Mouse (Mus musculus) stomach, embryonic 14.5 days (tissue): ENCODE data around the gene Ralbp1. TPM values are rescaled to one million over a fixed set of nuclear protein-coding genes. Genes with fewer than 3 reads are reported as not detected.

Experiments used
- ATAC-seq: fragments of 200-750 bp; cut with Nextera tagmentation; 2 replicates; pipeline ENCODE4 v1.8.0; 2017; ENCODE audit warnings: low read depth, moderate TSS enrichment; ENCODE audit not compliant: insufficient number of reproducible peaks, insufficient read depth, low FRiP score
- H3K27ac ChIP-seq: fragments of 300-500 bp; sonication (generic); 2 replicates; pipeline ENCODE4 v1.5.1; 2014; ENCODE audit warnings: mild to moderate bottlenecking, low read length, moderate library complexity, mixed read lengths
- H3K27me3 ChIP-seq: fragments of 300-500 bp; sonication (generic); 2 replicates; pipeline ENCODE4 v1.6.1; 2014; ENCODE audit warnings: low read length, control low read depth, mixed read lengths; ENCODE audit not compliant: control insufficient read depth, insufficient read depth
- H3K36me3 ChIP-seq: fragments of 300-500 bp; sonication (generic); 2 replicates; pipeline ENCODE4 v1.6.1; 2014; ENCODE audit warnings: mild to moderate bottlenecking, control low read depth, low read length, moderate library complexity, mixed read lengths; ENCODE audit not compliant: control insufficient read depth, insufficient read depth
- H3K4me1 ChIP-seq: fragments of 300-500 bp; sonication (generic); 2 replicates; pipeline ENCODE4 v1.6.1; 2014; ENCODE audit warnings: low read length, control low read depth, mixed read lengths; ENCODE audit not compliant: control insufficient read depth, insufficient read depth
- H3K4me2 ChIP-seq: fragments of 300-500 bp; sonication (generic); replicated peaks from 2 replicates; pipeline ENCODE4 v1.6.1; 2014; ENCODE audit warnings: low read depth, low read length, control low read depth
- H3K4me3 ChIP-seq: fragments of 300-500 bp; sonication (generic); 2 replicates; pipeline ENCODE4 v1.5.1; 2014; ENCODE audit warnings: low read depth, low read length, control low read depth
- H3K9ac ChIP-seq: fragments of 300-500 bp; sonication (generic); replicated peaks from 2 replicates; pipeline ENCODE4 v1.6.1; 2014; ENCODE audit warnings: low read depth, mild to moderate bottlenecking, control low read depth, low read length, moderate library complexity, mixed read lengths
- H3K9me3 ChIP-seq: fragments of 300-500 bp; sonication (generic); 2 replicates; pipeline ENCODE4 v1.6.1; 2016; ENCODE audit warnings: low read depth, low read length, control low read depth; ENCODE audit not compliant: control insufficient read depth
- WGBS: fragments of 180-500 bp; shearing (Covaris S2); extraction: QIAGEN DNeasy Blood & Tissue Kit; methylation state at CpG from one replicate; pipeline ENCODE4 v1.1.7; 2014; 5-methylcytosine and 5-hydroxymethylcytosine counted together
- polyA plus RNA-seq: library from polyadenylated mRNA; unstranded; fragments of >200 nt; fragmentation: Nextera tagmentation; extraction: Ambion mirVana; gene quantifications from 2 replicates; pipeline ENCODE4 v1.2.1, GENCODE M21; 2014

Gene Ralbp1
- polyA plus RNA-seq, 1 experiment from 2014 or later: 97.3 TPM

DNA sequence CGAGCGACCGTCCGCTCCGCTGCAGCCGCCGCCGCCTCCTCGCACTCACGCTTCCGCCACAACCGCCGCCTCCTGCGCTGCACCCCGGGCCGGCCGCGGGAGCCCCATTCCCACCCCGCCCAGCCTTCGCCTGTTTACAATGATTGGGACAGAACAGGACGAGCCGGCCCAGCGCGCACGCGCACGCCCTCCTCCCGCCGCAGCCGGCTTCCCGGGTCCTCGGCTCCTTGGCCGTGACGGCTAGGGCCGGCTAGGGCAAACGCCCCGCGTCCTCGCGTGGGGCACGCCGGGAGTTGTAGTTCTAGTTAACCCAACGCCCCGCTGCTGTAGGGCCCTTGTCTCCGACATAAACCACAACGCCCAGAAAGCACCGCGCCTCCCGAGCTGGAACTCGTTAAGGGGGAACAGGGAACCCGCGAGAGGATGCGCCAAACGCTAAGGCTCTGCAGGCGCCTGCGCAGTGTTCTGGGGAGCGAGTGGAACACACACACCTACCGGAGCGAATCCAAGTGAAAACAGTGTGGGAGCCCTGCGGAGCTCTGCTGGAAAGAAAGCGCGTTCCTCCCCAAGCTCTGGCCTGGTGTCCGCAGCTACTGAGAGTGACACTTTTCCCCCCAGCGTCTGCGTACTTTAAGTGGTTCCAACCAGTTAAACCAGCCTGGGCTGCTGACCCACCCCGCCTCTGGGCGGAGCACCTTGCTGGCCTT, 754 bp downstream of the Ralbp1 start:
- Histone ChIP-seq H3K27me3 (no peaks in the 10 kb centered on the region), H3K9me3 (no peaks in the 10 kb centered on the region), H3K4me2 (peak overlapping the region; percentile 91), H3K4me1 (peaks cover 12% of the 10 kb centered on the region; the same call in 1 of the 2 replicates), H3K36me3 (no peaks in the 10 kb centered on the region), H3K27ac (peak overlapping the region; percentile 99), H3K9ac (peak overlapping the region; percentile 79), H3K4me3 (peak overlapping the region; percentile 89)
- WGBS: 0% methylated on average over 62 of the region's 67 CpGs
- peak; percentile 99 for ATAC-seq

DNA sequence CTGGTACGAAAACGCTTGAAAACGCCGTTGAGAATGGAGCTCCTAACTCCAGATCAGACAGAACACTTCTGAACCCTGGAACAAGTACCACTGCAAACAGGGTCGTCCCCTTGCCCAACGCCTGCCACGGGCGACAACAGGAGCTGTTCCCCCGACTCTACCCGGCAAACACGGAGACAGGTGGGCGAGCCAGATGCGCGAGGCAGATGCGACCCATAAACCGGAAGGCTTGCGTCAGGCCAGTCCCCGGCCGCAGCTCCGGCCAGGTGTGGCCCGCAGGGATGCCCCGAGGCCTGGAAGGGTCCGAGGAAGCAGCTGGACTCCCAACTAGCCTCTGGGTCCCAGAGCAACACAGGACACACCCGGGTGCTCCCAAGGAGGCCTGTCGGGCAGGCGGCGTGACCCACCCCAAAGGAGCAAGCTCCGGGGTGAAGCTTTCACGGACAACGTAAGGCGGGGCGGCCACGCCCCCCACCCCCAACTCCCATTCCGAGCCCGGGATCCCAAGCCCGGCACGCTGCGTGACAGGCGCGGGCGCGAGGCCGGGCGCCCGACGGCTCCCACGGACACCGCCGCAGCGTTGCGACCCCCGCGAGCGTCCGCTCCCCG, 1.4 kb downstream of the Ralbp1 start:
- Histone ChIP-seq H3K4me3 (peak overlapping the region; percentile 89), H3K27ac (peak overlapping the region; percentile 99), H3K4me2 (peak overlapping the region; percentile 91), H3K4me1 (peaks cover 12% of the 10 kb centered on the region; the same call in 1 of the 2 replicates), H3K9ac (peak overlapping the region; percentile 79), H3K36me3 (no peaks in the 10 kb centered on the region), H3K9me3 (no peaks in the 10 kb centered on the region), H3K27me3 (no peaks in the 10 kb centered on the region)
- under 1% methylated on average over 47 of the region's 56 CpGs for WGBS
- ATAC-seq: peak; percentile 18; the same call in 1 of the 2 replicates

GRCm38 (mm10) chr17:65877026-65877425, 8.6 kb downstream of the Ralbp1 start:
- 66% methylated on average over 6 of the region's 6 CpGs for WGBS
- no peak for ATAC-seq

GRCm38 (mm10) chr17:65873834-65874233, 11.8 kb downstream of the Ralbp1 start:
- H3K36me3 ChIP-seq: no peaks in the 10 kb centered on the region
- ATAC-seq: no peak

More at GRCm38 (mm10) chr17:65877026-65877425, 8.6 kb downstream of the Ralbp1 start:
- Histone ChIP-seq H3K9ac (no peak overlapping the region), H3K4me3 (no peak overlapping the region), H3K4me2 (no peak overlapping the region), H3K27ac (no peak overlapping the region), H3K4me1 (peaks cover under 1% of the 10 kb centered on the region; the same call in 1 of the 2 replicates), H3K36me3 (no peaks in the 10 kb centered on the region), H3K27me3 (no peaks in the 10 kb centered on the region), H3K9me3 (no peaks in the 10 kb centered on the region)

GRCm38 (mm10) chr17:65873156-65873555, 12.4 kb downstream of the Ralbp1 start:
- no peaks in the 10 kb centered on the region for H3K27me3 ChIP-seq
- H3K9me3 ChIP-seq: no peaks in the 10 kb centered on the region
- H3K9ac ChIP-seq: no peak overlapping the region
- no peak overlapping the region for H3K4me2 ChIP-seq
- H3K27ac ChIP-seq: no peak overlapping the region
- H3K4me3 ChIP-seq: no peak overlapping the region
- no peaks in the 10 kb centered on the region for H3K36me3 ChIP-seq
- H3K4me1 ChIP-seq: peaks cover 6% of the 10 kb centered on the region; the same call in 1 of the 2 replicates
- WGBS: 77% methylated on average over 4 of the region's 4 CpGs
- ATAC-seq: no peak

More at GRCm38 (mm10) chr17:65873834-65874233, 11.8 kb downstream of the Ralbp1 start:
- Histone ChIP-seq H3K27me3 (no peaks in the 10 kb centered on the region), H3K9ac (no peak overlapping the region), H3K27ac (no peak overlapping the region), H3K4me2 (no peak overlapping the region), H3K9me3 (no peaks in the 10 kb centered on the region), H3K4me1 (peaks cover 6% of the 10 kb centered on the region; the same call in 1 of the 2 replicates), H3K4me3 (no peak overlapping the region)
- WGBS: 86% methylated on average over 11 of the region's 11 CpGs

GRCm38 (mm10) chr17:65872652-65873051, 12.9 kb downstream of the Ralbp1 start:
- H3K4me2 ChIP-seq: no peak overlapping the region
- no peaks in the 10 kb centered on the region for H3K36me3 ChIP-seq
- WGBS: 48% methylated on average over 6 of the region's 6 CpGs
- ATAC-seq: peak; percentile 37; the same call in 1 of the 2 replicates
- peaks cover 6% of the 10 kb centered on the region; the same call in 1 of the 2 replicates for H3K4me1 ChIP-seq
- H3K4me3 ChIP-seq: no peak overlapping the region
- no peaks in the 10 kb centered on the region for H3K9me3 ChIP-seq
- no peak overlapping the region for H3K27ac ChIP-seq
- H3K27me3 ChIP-seq: no peaks in the 10 kb centered on the region
- no peak overlapping the region for H3K9ac ChIP-seq

DNA sequence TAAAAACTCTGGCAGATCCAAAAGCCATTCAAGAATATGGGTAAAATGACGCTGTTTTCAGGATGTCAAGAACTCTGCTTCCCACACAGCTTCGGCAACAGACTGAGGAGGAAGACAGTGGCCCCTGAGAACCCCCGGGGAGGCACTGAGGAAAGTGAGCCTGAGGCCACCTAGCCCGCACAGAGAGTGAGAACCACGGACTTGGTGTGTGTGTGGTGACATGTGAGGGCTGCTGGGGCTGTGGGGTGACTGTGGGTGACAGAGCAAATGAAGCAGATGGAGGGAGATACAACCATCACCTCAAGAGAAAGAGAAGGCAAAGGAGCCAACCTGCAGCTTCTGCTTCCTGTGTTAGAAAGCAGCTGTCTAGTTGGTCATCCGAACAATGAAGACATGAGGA, 13.5 kb downstream of the Ralbp1 start:
- Histone ChIP-seq H3K36me3 (peaks cover 6% of the 10 kb centered on the region; the same call in 1 of the 2 replicates), H3K9ac (no peak overlapping the region), H3K9me3 (no peaks in the 10 kb centered on the region), H3K4me1 (peaks cover 6% of the 10 kb centered on the region; the same call in 1 of the 2 replicates), H3K4me2 (no peak overlapping the region), H3K27ac (no peak overlapping the region), H3K4me3 (no peak overlapping the region), H3K27me3 (no peaks in the 10 kb centered on the region)
- no peak for ATAC-seq
- 64% methylated on average over 6 of the region's 6 CpGs for WGBS

DNA sequence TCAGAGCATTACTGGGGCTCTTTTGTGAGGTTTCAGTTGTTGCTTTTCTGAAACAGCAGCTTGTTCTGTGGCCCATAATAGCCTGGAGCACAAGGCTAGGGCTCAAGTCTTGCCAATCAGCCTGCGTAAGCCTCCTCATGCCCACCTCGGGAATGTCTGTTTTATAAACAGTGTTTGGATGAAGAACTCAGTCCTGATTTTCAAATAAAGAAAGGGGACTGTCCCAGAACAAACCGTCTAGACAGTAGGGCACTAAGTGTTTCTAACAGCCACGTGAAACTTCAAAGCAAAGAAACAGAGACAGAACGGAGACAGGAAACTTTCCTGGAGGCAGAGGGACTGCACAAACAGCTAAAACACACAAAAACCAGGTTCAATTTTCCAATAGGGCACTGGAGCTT, 14.0 kb downstream of the Ralbp1 start:
- no peak for ATAC-seq
- Histone ChIP-seq H3K27ac (no peak overlapping the region), H3K4me2 (no peak overlapping the region), H3K4me1 (peaks cover 6% of the 10 kb centered on the region; the same call in 1 of the 2 replicates), H3K36me3 (peaks cover 8% of the 10 kb centered on the region; the same call in 1 of the 2 replicates), H3K9ac (no peak overlapping the region), H3K27me3 (no peaks in the 10 kb centered on the region), H3K9me3 (no peaks in the 10 kb centered on the region), H3K4me3 (no peak overlapping the region)
- WGBS: 26% methylated on average over 5 of the region's 5 CpGs
